Mouse (Mus musculus) G1E (cell line): ENCODE results near the gene Pnpo.

Experiments used
- CTCF ChIP-seq: IDR thresholded peaks from 2 replicates; pipeline ENCODE4 v1.5.1; 2012; ENCODE audit warnings: low read depth, low read length, inconsistent platforms, mixed read lengths
- GATA1 ChIP-seq: IDR thresholded peaks from 2 replicates; pipeline ENCODE4 v1.6.1; 2012; ENCODE audit warnings: borderline replicate concordance, low read length, inconsistent platforms, mixed read lengths
- POLR2AphosphoS5 ChIP-seq: IDR thresholded peaks from 2 replicates; pipeline ENCODE4 v1.6.1; 2012; ENCODE audit warnings: low read depth, low read length, inconsistent platforms; ENCODE audit not compliant: insufficient replicate concordance
- TAL1 ChIP-seq: conservative IDR thresholded peaks from 2 replicates; pipeline ENCODE4 v1.6.1; 2012; ENCODE audit warnings: low read depth, low read length, inconsistent platforms, mixed read lengths

DNA sequence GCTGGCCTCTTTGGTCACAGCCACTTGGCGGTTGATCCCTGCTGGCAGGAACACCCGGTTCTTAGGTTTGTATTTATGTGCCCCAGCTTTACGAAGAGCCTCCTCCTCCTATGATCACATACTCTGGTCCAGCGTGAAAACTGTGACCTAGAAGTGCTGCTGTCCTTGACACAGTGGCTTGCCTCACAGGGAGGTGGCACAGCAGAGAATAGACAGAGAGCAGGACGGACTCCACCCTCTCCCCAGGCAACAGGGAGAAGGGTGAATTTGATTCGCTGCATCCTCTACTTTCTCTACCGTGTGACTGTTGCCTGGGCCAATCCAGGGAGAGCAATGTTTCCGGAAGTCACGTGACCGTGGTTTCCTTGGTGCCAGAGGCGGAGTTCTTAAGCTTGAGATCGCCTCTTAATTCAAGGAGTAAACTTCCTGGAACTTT lies 8.8 kb downstream of the Pnpo start:
- no peak for TF ChIP-seq CTCF
- no peak for TF ChIP-seq POLR2AphosphoS5
- no peak for TF ChIP-seq TAL1
- TF ChIP-seq GATA1, result no peak
